Mouse (Mus musculus) embryo, embryonic 11 days (tissue): ENCODE measurements at regions not wholly inside any gene's neighbourhood (a gene's known extent, or its start where the extent isn't known, plus 50 kb on each side); places are given as distances from the start of the nearest gene placed in this dataset.
A peak's percentile ranks its signal among the peaks of the same experiment; 100 is the strongest.

Experiments
- DNase-seq: peaks from one replicate; pipeline ENCODE4 v3.0.0-alpha.2; 2015

GRCm38 (mm10) chr8:33115271-33116236 is 313.0 kb upstream of the 5930422O12Rik start:
- peak; percentile 62 for DNase-seq

- no peak for DNase-seq
These were observed 305.4 kb upstream of the 5930422O12Rik start for GRCm38 (mm10) chr8:33123061-33123587.

- no peak for DNase-seq
These were observed 301.5 kb upstream of the 5930422O12Rik start for GRCm38 (mm10) chr8:33126981-33127380.

GRCm38 (mm10) chr8:33138874-33139273 is 289.6 kb upstream of the 5930422O12Rik start:
- peak; percentile 42 for DNase-seq

GRCm38 (mm10) chr8:33139850-33140249 is 288.7 kb upstream of the 5930422O12Rik start:
- no peak for DNase-seq

- no peak for DNase-seq
These were observed 250.9 kb upstream of the 5930422O12Rik start for GRCm38 (mm10) chr8:33177642-33178041.

- DNase-seq: no peak
These were observed 245.5 kb upstream of the 5930422O12Rik start for GRCm38 (mm10) chr8:33183029-33183428.
